ENCODE assay signal across 8 mouse cellular contexts in genomic region chr4:140750328-140750727, GRCm38 (mm10). TPM values are rescaled to one million over a fixed set of nuclear protein-coding genes. Genes with fewer than 3 reads are reported as not detected.
A peak's percentile ranks its signal among the peaks of the same experiment; 100 is the strongest.
DNase-seq lines count a peak whose midpoint lies in the region; ATAC-seq and TF ChIP-seq lines count a peak whose summit lies in the region.

No protein-coding gene starts in this region.

- 8% methylated on average over 19 of the region's 19 CpGs for WGBS in heart, embryonic 12.5 days
- WGBS in embryonic facial prominence, embryonic 13.5 days, result 9% methylated on average over 19 of the region's 19 CpGs
- WGBS in intestine, embryonic 15.5 days, result 7% methylated on average over 19 of the region's 19 CpGs
- 6% methylated on average over 19 of the region's 19 CpGs for WGBS in liver, postnatal 0 days (ENCODE audit: insufficient replicate concordance)
- 9% methylated on average over 19 of the region's 19 CpGs for WGBS in neural tube, embryonic 15.5 days

- peak; percentile 29 for TF ChIP-seq CTCF in liver, postnatal 0 days (IDR thresholded peaks at IDR 0.05; ENCODE audit: low read depth)

- H3K27me3 ChIP-seq in heart, embryonic 12.5 days (replicated peaks), result 0 out of 2 replicates have a peak, but pooled peaks cover 4% of the 10 kb centered on the region
- peaks cover 20% of the 10 kb centered on the region for H3K27me3 ChIP-seq in embryonic facial prominence, embryonic 13.5 days
- no peaks in the 10 kb centered on the region for H3K27me3 ChIP-seq in intestine, embryonic 15.5 days (replicated peaks)
- no peaks in the 10 kb centered on the region for H3K27me3 ChIP-seq in liver, postnatal 0 days (ENCODE audit: insufficient read depth, low read length)
- no peaks in the 10 kb centered on the region for H3K27me3 ChIP-seq in neural tube, embryonic 15.5 days (replicated peaks)

- no peak for DNase-seq in heart, adult 8-10 months (ENCODE audit: low spot score)
- peak; percentile 65 for DNase-seq in liver, postnatal 0 days
- no peak for DNase-seq in layer of hippocampus, postnatal 36 days

- H3K36me3 ChIP-seq in heart, embryonic 12.5 days, result no peaks in the 10 kb centered on the region
- no peaks in the 10 kb centered on the region for H3K36me3 ChIP-seq in embryonic facial prominence, embryonic 13.5 days
- no peaks in the 10 kb centered on the region for H3K36me3 ChIP-seq in intestine, embryonic 15.5 days
- H3K36me3 ChIP-seq in liver, postnatal 0 days (replicated peaks; ENCODE audit: insufficient read depth, low read length), result no peaks in the 10 kb centered on the region
- no peaks in the 10 kb centered on the region for H3K36me3 ChIP-seq in neural tube, embryonic 15.5 days

- no peak overlapping the region for H3K27ac ChIP-seq in heart, embryonic 12.5 days (ENCODE audit: poor library complexity, severe bottlenecking)
- no peak overlapping the region for H3K27ac ChIP-seq in embryonic facial prominence, embryonic 13.5 days
- H3K27ac ChIP-seq in intestine, embryonic 15.5 days, result no peak overlapping the region
- no peak overlapping the region for H3K27ac ChIP-seq in liver, postnatal 0 days (ENCODE audit: low read depth)
- no peak overlapping the region for H3K27ac ChIP-seq in neural tube, embryonic 15.5 days (replicated peaks)

- no peak for TF ChIP-seq EP300 in liver, postnatal 0 days (IDR thresholded peaks at IDR 0.05; ENCODE audit: low read depth)

- no peak overlapping the region for H3K9ac ChIP-seq in heart, embryonic 12.5 days
- no peak overlapping the region for H3K9ac ChIP-seq in embryonic facial prominence, embryonic 13.5 days
- 0 out of 2 replicates have a peak overlapping the region, but pooled peaks have one; percentile 5 for H3K9ac ChIP-seq in intestine, embryonic 15.5 days
- H3K9ac ChIP-seq in liver, postnatal 0 days (replicated peaks), result peak overlapping the region; percentile 26; the same call in 1 of the 2 replicates
- no peak overlapping the region for H3K9ac ChIP-seq in neural tube, embryonic 15.5 days (replicated peaks)

- H3K4me1 ChIP-seq in heart, embryonic 12.5 days (replicated peaks), result peaks cover 32% of the 10 kb centered on the region
- H3K4me1 ChIP-seq in embryonic facial prominence, embryonic 13.5 days, result no peaks in the 10 kb centered on the region
- H3K4me1 ChIP-seq in intestine, embryonic 15.5 days (replicated peaks), result peaks cover 20% of the 10 kb centered on the region
- H3K4me1 ChIP-seq in liver, postnatal 0 days (ENCODE audit: insufficient read depth), result 0 out of 2 replicates have a peak, but pooled peaks cover 5% of the 10 kb centered on the region
- H3K4me1 ChIP-seq in neural tube, embryonic 15.5 days, result peaks cover 4% of the 10 kb centered on the region; the same call in 1 of the 2 replicates

- no peaks in the 10 kb centered on the region for H3K9me3 ChIP-seq in heart, embryonic 12.5 days (replicated peaks)
- no peaks in the 10 kb centered on the region for H3K9me3 ChIP-seq in embryonic facial prominence, embryonic 13.5 days
- H3K9me3 ChIP-seq in intestine, embryonic 15.5 days, result no peaks in the 10 kb centered on the region
- no peaks in the 10 kb centered on the region for H3K9me3 ChIP-seq in liver, postnatal 0 days (ENCODE audit: low read length)
- H3K9me3 ChIP-seq in neural tube, embryonic 15.5 days (replicated peaks), result no peaks in the 10 kb centered on the region

- H3K4me3 ChIP-seq in heart, embryonic 12.5 days, result peak overlapping the region; percentile 18; the same call in 1 of the 2 replicates
- H3K4me3 ChIP-seq in embryonic facial prominence, embryonic 13.5 days, result no peak overlapping the region
- peak overlapping the region; percentile 22; the same call in 1 of the 2 replicates for H3K4me3 ChIP-seq in intestine, embryonic 15.5 days (replicated peaks)
- H3K4me3 ChIP-seq in liver, postnatal 0 days (ENCODE audit: low read depth, low read length), result no peak overlapping the region
- H3K4me3 ChIP-seq in neural tube, embryonic 15.5 days (replicated peaks), result 0 out of 2 replicates have a peak overlapping the region, but pooled peaks have one; percentile 11

- peak overlapping the region; percentile 49 for H3K4me2 ChIP-seq in heart, embryonic 12.5 days
- peak overlapping the region; percentile 28; the same call in 1 of the 2 replicates for H3K4me2 ChIP-seq in embryonic facial prominence, embryonic 13.5 days
- peak overlapping the region; percentile 59 for H3K4me2 ChIP-seq in intestine, embryonic 15.5 days (replicated peaks)
- peak overlapping the region; percentile 57 for H3K4me2 ChIP-seq in liver, postnatal 0 days (ENCODE audit: low read depth, low read length)
- H3K4me2 ChIP-seq in neural tube, embryonic 15.5 days, result peak overlapping the region; percentile 50

- ATAC-seq in heart, embryonic 12.5 days (ENCODE audit: insufficient number of reproducible peaks, low FRiP score), result no peak
- no peak for ATAC-seq in embryonic facial prominence, embryonic 13.5 days (ENCODE audit: insufficient number of reproducible peaks, insufficient read depth, low FRiP score, low TSS enrichment, low read depth)
- ATAC-seq in intestine, embryonic 15.5 days, result peak; percentile 83
- peak; percentile 69 for ATAC-seq in liver, postnatal 0 days
- no peak for ATAC-seq in neural tube, embryonic 15.5 days (ENCODE audit: low FRiP score)
- no peak for ATAC-seq in monocyte, adult 5-6 weeks (replicated peaks; ENCODE audit: insufficient number of reproducible peaks, low FRiP score, low TSS enrichment, poor library complexity, severe bottlenecking)

RNA-seq across cellular contexts. Expression of gene Padi6, which starts 7.9 kb away (rescaled TPM):
- not detected in 2 replicates for polyA plus RNA-seq in heart, embryonic 12.5 days (2016; fragmentation: Nextera tagmentation; extraction: Ambion mirVana)
- total RNA-seq in heart, adult 8-10 months (2022), result not detected
- polyA plus RNA-seq in embryonic facial prominence, embryonic 13.5 days (2015; fragmentation: Nextera tagmentation; extraction: Ambion mirVana), result not detected in 2 replicates
- 0.11 and 0.15 TPM in 2 replicates for polyA plus RNA-seq in intestine, embryonic 15.5 days (2015; fragmentation: Nextera tagmentation; extraction: Ambion mirVana)
- not detected in 2 replicates for polyA plus RNA-seq in liver, postnatal 0 days (2015; fragmentation: Nextera tagmentation; extraction: Ambion mirVana)
- 0.65 TPM in 1 of 2 replicates, not detected in the other for polyA plus RNA-seq in neural tube, embryonic 15.5 days (2015; fragmentation: Nextera tagmentation; extraction: Ambion mirVana)
- total RNA-seq in monocyte, adult 5-6 weeks (2017), result not detected in 3 replicates
- not detected for total RNA-seq in layer of hippocampus, postnatal 36 days (2021)

RNA-seq across cellular contexts. Expression of gene Padi4, which starts 23.7 kb away (rescaled TPM):
- 2.1 and 2.5 TPM in 2 replicates for polyA plus RNA-seq in heart, embryonic 12.5 days (2016; fragmentation: Nextera tagmentation; extraction: Ambion mirVana)
- 1 to 10 TPM in 1 of 4 experiments, under 1 TPM in 3; 0.24 to 5.3 (median 0.27) TPM for total RNA-seq in heart, adult 8-10 months (2022)
- 0.15 TPM in 1 of 2 replicates, not detected in the other for polyA plus RNA-seq in embryonic facial prominence, embryonic 13.5 days (2015; fragmentation: Nextera tagmentation; extraction: Ambion mirVana)
- 2.3 and 2.7 TPM in 2 replicates for polyA plus RNA-seq in intestine, embryonic 15.5 days (2015; fragmentation: Nextera tagmentation; extraction: Ambion mirVana)
- polyA plus RNA-seq in liver, postnatal 0 days (2015; fragmentation: Nextera tagmentation; extraction: Ambion mirVana), result 3.6 and 4.5 TPM in 2 replicates
- polyA plus RNA-seq in neural tube, embryonic 15.5 days (2015; fragmentation: Nextera tagmentation; extraction: Ambion mirVana), result 0.20 and 1.6 TPM in 2 replicates
- 5.7 to 16.3 TPM (median 13.0 TPM) in 3 replicates for total RNA-seq in monocyte, adult 5-6 weeks (2017)
- total RNA-seq in layer of hippocampus, postnatal 36 days (2021), result not detected

RNA-seq across cellular contexts. Expression of gene Rcc2, which starts 50.0 kb away (rescaled TPM):
- 38.5 and 40.6 TPM in 2 replicates for polyA plus RNA-seq in heart, embryonic 12.5 days (2016; fragmentation: Nextera tagmentation; extraction: Ambion mirVana)
- 10 to 100 TPM; 11.4 to 12.5 (median 11.9) TPM for total RNA-seq in heart, adult 8-10 months (2022)
- 43.5 and 44.2 TPM in 2 replicates for polyA plus RNA-seq in embryonic facial prominence, embryonic 13.5 days (2015; fragmentation: Nextera tagmentation; extraction: Ambion mirVana)
- polyA plus RNA-seq in intestine, embryonic 15.5 days (2015; fragmentation: Nextera tagmentation; extraction: Ambion mirVana), result 37.8 and 43.8 TPM in 2 replicates
- 15.1 TPM in 2 replicates for polyA plus RNA-seq in liver, postnatal 0 days (2015; fragmentation: Nextera tagmentation; extraction: Ambion mirVana)
- 16.7 and 16.8 TPM in 2 replicates for polyA plus RNA-seq in neural tube, embryonic 15.5 days (2015; fragmentation: Nextera tagmentation; extraction: Ambion mirVana)
- total RNA-seq in monocyte, adult 5-6 weeks (2017), result 37.9 to 43.0 TPM (median 38.5 TPM) in 3 replicates
- total RNA-seq in layer of hippocampus, postnatal 36 days (2021), result 10 to 100 TPM; 87.9 to 90.7 TPM

Comparison
In these comparisons a context has a peak if more than half of its experiments do, and no peak if none do; other contexts are left out.
1. ATAC-seq: peak in intestine, embryonic 15.5 days (single experiment) and liver, postnatal 0 days (single experiment); none in heart, embryonic 12.5 days (single experiment), embryonic facial prominence, embryonic 13.5 days (single experiment), neural tube, embryonic 15.5 days (single experiment) and monocyte, adult 5-6 weeks (single experiment).
2. H3K4me3 ChIP-seq: peak in heart, embryonic 12.5 days (single experiment), intestine, embryonic 15.5 days (single experiment) and neural tube, embryonic 15.5 days (single experiment); none in embryonic facial prominence, embryonic 13.5 days (single experiment) and liver, postnatal 0 days (single experiment).
3. H3K9ac ChIP-seq: peak in intestine, embryonic 15.5 days (single experiment) and liver, postnatal 0 days (single experiment); none in heart, embryonic 12.5 days (single experiment), embryonic facial prominence, embryonic 13.5 days (single experiment) and neural tube, embryonic 15.5 days (single experiment).
4. Peak in every context shown above with its lines, with median percentiles within 50 percentile points of each other: H3K4me2 ChIP-seq.